Mouse (Mus musculus) liver, adult 2 months (tissue): ENCODE measurements around the gene Atp2b1. TPM values are rescaled to one million over a fixed set of nuclear protein-coding genes. Genes with fewer than 3 reads are reported as not detected.

Source experiments
- DNase-seq: peaks from one replicate; pipeline ENCODE4 v3.0.0-alpha.2; 2011; ENCODE audit warnings: low read depth, low spot score; ENCODE audit errors: extremely low read depth
- H3K27ac ChIP-seq: fragments of 200-500 bp; replicated peaks from 2 replicates; pipeline ENCODE4 v1.5.1; 2012; ENCODE audit warnings: low read depth, mild to moderate bottlenecking, control low read depth, inconsistent platforms, low read length; ENCODE audit not compliant: insufficient read depth
- H3K27me3 ChIP-seq: fragments of 200-500 bp; 2 replicates; pipeline ENCODE4 v1.6.1; 2012; ENCODE audit warnings: mild to moderate bottlenecking, moderate library complexity, low read length, inconsistent platforms; ENCODE audit not compliant: control insufficient read depth, insufficient read depth
- H3K36me3 ChIP-seq: fragments of 200-500 bp; 2 replicates; pipeline ENCODE4 v1.6.1; 2012; ENCODE audit warnings: low read length, inconsistent platforms; ENCODE audit not compliant: control insufficient read depth, insufficient read depth
- H3K4me1 ChIP-seq: fragments of 200-500 bp; 2 replicates; pipeline ENCODE4 v1.6.1; 2011; ENCODE audit warnings: low read length; ENCODE audit not compliant: control insufficient read depth, insufficient read depth
- H3K4me3 ChIP-seq: fragments of 200-500 bp; 2 replicates; pipeline ENCODE4 v1.5.1; 2011; ENCODE audit warnings: low read depth, mild to moderate bottlenecking, control low read depth, low read length, moderate library complexity; ENCODE audit not compliant: insufficient read depth
- H3K79me2 ChIP-seq: fragments of 200-500 bp; 2 replicates; pipeline ENCODE4 v1.6.1; 2012; ENCODE audit warnings: inconsistent platforms, mild to moderate bottlenecking, low read length, moderate library complexity; ENCODE audit not compliant: control insufficient read depth, insufficient read depth
- H3K9ac ChIP-seq: fragments of 200-500 bp; 2 replicates; pipeline ENCODE4 v1.6.1; 2012; ENCODE audit warnings: low read depth, mild to moderate bottlenecking, control low read depth, inconsistent platforms, low read length
- CTCF ChIP-seq: fragments of 200-500 bp; IDR thresholded peaks from 2 replicates; pipeline ENCODE4 v1.5.1; 2011; ENCODE audit warnings: low read depth, low read length, control low read depth
- POLR2A ChIP-seq: fragments of 200-500 bp; IDR thresholded peaks from 2 replicates; pipeline ENCODE4 v1.6.1; 2011; ENCODE audit warnings: low read length, control low read depth; ENCODE audit not compliant: insufficient read depth; ENCODE audit errors: extremely low read depth
- WGBS: fragments of 180-500 bp; shearing (Covaris S2); methylation state at CpG from one replicate; pipeline ENCODE4 v1.1.7; 2018; 5-methylcytosine and 5-hydroxymethylcytosine counted together
- polyA plus RNA-seq: library from polyadenylated mRNA; depleted of rRNA; stranded (reverse); fragments of >200 nt; gene quantifications from 2 replicates; pipeline ENCODE4 v1.2.3, GENCODE M21; 2012
- total RNA-seq: library from RNA; depleted of rRNA; stranded (reverse); fragments of >200 nt; gene quantifications from 2 replicates; pipeline ENCODE4 v1.2.3, GENCODE M21; 2014

The Atp2b1 gene
- total and polyA plus RNA-seq, 2 experiments, result 5.2 to 28.8 TPM

GRCm38 (mm10) chr10:98958752-98959151 lies 44.5 kb downstream of the Atp2b1 start:
- Histone ChIP-seq H3K4me3 (no peak overlapping the region), H3K36me3 (no peaks in the 10 kb centered on the region), H3K4me1 (peaks cover 16% of the 10 kb centered on the region), H3K9ac (no peak overlapping the region), H3K27ac (no peak overlapping the region), H3K79me2 (peaks cover 34% of the 10 kb centered on the region; the same call in 1 of the 2 replicates), H3K27me3 (no peaks in the 10 kb centered on the region)
- 16% methylated on average over 4 of the region's 4 CpGs for WGBS
- peak; percentile 69 for DNase-seq
- TF ChIP-seq CTCF (no peak), POLR2A (no peak)

DNA sequence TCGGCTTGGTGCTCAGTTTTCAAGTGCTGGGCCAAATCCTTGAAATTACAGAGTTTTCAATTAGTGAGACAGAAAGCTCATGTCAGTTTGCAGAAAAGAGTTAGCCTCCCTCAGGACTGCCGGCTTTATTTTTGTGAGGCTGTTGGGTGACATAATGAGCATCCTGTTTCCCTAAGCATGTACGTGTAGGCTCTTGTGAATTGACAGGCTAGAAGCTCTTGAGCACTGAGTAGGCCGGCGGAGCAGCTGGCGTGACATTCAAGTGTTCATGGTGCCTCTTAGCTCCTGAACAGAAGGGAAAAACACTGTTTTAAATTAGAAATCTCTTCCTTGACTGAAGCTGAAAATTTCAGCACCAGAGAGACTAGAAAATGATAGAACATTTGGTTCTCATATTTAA lies 45.2 kb downstream of the Atp2b1 start:
- no peaks in the 10 kb centered on the region for H3K36me3 ChIP-seq
- peaks cover 16% of the 10 kb centered on the region for H3K4me1 ChIP-seq
- H3K4me3 ChIP-seq, result no peak overlapping the region
- H3K9ac ChIP-seq, result no peak overlapping the region
- 79% methylated on average over 6 of the region's 6 CpGs for WGBS
- TF ChIP-seq POLR2A, result no peak
- no peak for TF ChIP-seq CTCF
- H3K79me2 ChIP-seq, result peaks cover 34% of the 10 kb centered on the region; the same call in 1 of the 2 replicates
- no peak overlapping the region for H3K27ac ChIP-seq
- H3K27me3 ChIP-seq, result no peaks in the 10 kb centered on the region
- DNase-seq, result no peak

DNA sequence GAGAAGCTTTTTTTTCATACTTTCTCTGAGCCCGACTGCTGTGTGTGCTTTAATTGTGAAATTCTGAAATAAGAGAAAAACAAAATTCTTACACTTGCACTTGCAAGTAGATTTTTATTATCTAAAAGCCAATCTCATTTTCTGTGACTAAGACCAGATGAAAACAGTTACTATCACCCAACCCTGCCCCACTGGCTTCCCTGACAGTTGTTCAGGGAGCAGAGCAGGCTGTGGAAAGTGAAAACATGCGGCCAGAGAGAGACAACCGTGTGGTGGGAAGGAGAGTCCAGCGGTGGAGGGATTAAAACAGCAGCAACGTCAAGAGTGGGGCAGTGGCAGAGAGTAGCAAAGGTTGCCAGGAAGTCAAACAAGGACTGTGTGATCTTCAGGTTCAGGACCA lies 46.7 kb downstream of the Atp2b1 start:
- no peaks in the 10 kb centered on the region for H3K27me3 ChIP-seq
- peak; percentile 66 for DNase-seq
- H3K4me3 ChIP-seq, result no peak overlapping the region
- H3K36me3 ChIP-seq, result no peaks in the 10 kb centered on the region
- peaks cover 16% of the 10 kb centered on the region for H3K4me1 ChIP-seq
- H3K79me2 ChIP-seq, result peaks cover 28% of the 10 kb centered on the region; the same call in 1 of the 2 replicates
- TF ChIP-seq POLR2A, result no peak
- TF ChIP-seq CTCF, result no peak
- H3K27ac ChIP-seq, result peak overlapping the region; percentile 11
- no peak overlapping the region for H3K9ac ChIP-seq
- 20% methylated on average over 5 of the region's 5 CpGs for WGBS

GRCm38 (mm10) chr10:98962092-98962491 lies 47.9 kb downstream of the Atp2b1 start:
- peak overlapping the region; percentile 24 for H3K27ac ChIP-seq
- DNase-seq, result peak; percentile 85
- no peaks in the 10 kb centered on the region for H3K27me3 ChIP-seq
- peak overlapping the region; percentile 12; the same call in 1 of the 2 replicates for H3K4me3 ChIP-seq
- H3K9ac ChIP-seq, result no peak overlapping the region; the same call in 1 of the 2 replicates
- TF ChIP-seq CTCF (no peak), POLR2A (no peak)
- peaks cover 16% of the 10 kb centered on the region for H3K4me1 ChIP-seq
- peaks cover 27% of the 10 kb centered on the region; the same call in 1 of the 2 replicates for H3K79me2 ChIP-seq
- no peaks in the 10 kb centered on the region for H3K36me3 ChIP-seq
- 27% methylated on average over 8 of the region's 8 CpGs for WGBS

DNA sequence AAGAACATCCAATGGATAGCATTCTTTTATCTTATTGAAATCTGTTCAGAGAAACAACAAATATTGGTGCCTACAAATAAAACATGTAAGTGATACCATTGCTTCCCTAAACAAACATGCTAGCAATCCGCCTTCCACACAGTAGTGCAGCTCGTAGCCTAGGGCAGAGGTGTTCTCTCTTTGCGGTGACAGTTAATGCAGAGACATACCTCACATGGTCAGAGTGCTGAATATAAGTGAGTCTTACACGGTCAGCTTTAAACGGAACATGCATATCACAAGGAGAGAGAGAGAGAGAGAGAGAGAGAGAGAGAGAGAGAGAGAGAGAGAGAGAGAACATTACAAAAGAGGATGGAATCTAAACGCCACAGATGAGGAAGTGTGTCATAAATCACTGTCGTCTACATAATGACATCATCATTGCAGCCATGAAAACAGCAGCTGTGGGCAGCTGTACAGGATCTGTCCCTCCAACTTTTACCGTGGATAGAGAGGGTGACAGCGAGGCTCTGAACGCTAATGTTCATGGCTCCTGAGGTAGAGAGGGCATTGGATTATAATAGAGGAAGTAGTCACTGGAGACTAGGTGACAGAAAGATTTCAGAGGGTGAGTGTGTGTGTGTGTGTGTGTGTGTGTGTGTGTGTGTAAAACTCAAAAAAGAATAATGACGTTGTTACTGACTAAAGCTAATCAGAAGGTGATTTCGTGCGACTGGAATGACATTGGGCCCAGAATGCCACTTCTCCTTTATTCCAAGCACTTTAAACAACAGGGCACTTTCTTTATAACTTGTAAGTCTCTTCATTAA lies 52.4 kb downstream of the Atp2b1 start:
- peaks cover 22% of the 10 kb centered on the region; the same call in 1 of the 2 replicates for H3K79me2 ChIP-seq
- H3K36me3 ChIP-seq, result peaks cover 14% of the 10 kb centered on the region
- no peak overlapping the region for H3K9ac ChIP-seq
- 80% methylated on average over 13 of the region's 13 CpGs for WGBS
- no peak for DNase-seq
- no peak overlapping the region for H3K27ac ChIP-seq
- H3K4me3 ChIP-seq, result no peak overlapping the region
- TF ChIP-seq CTCF (no peak), POLR2A (no peak)
- H3K4me1 ChIP-seq, result peaks cover 1% of the 10 kb centered on the region
- no peaks in the 10 kb centered on the region for H3K27me3 ChIP-seq
